Mouse (Mus musculus) bone marrow, adult 2 months (tissue): ENCODE results near the gene E130308A19Rik.

Experiments used
- CTCF ChIP-seq: fragments of 200-500 bp; IDR thresholded peaks from 2 replicates; pipeline ENCODE4 v1.5.1; 2011; ENCODE audit warnings: low read length, control low read depth; ENCODE audit not compliant: control insufficient read depth, insufficient read depth
- POLR2A ChIP-seq: fragments of 200-500 bp; IDR thresholded peaks from 2 replicates; pipeline ENCODE4 v1.6.1; 2011; ENCODE audit warnings: low read depth, mild to moderate bottlenecking, control low read depth, low read length, borderline replicate concordance; ENCODE audit not compliant: control insufficient read depth

GRCm38 (mm10) chr4:59777828-59778227 is 151.8 kb downstream of the E130308A19Rik start:
- TF ChIP-seq CTCF = no peak
- no peak for TF ChIP-seq POLR2A
